Mouse (Mus musculus): ENCODE data around the gene Prkcb. TPM values are rescaled to one million over a fixed set of nuclear protein-coding genes. Genes with fewer than 3 reads are reported as not detected.

Gene Prkcb
- total and polyA plus RNA-seq, 3 experiments = 3.6 to 4.5 (median 3.8) TPM

- DNase-seq = no peak
- TF ChIP-seq CTCF (IDR thresholded peaks at IDR 0.05) (no peak), EP300 (IDR thresholded peaks at IDR 0.05; ENCODE audit: insufficient read depth, low read depth, low read length) (no peak), POLR2A (IDR thresholded peaks at IDR 0.05; ENCODE audit: insufficient read depth, low read depth, low read length) (no peak)
- intact Hi-C loops (cut with DNase I) = loop anchor here (10.0 kb wide), 1 partner anchor 198 kb away; the partner anchor contains the start of gene Cacng3
Observed at GRCm38 (mm10) chr7:122477118-122477517, 188.6 kb downstream of the Prkcb start.

GRCm38 (mm10) chr7:122477566-122478564, 189.3 kb downstream of the Prkcb start:
- Histone ChIP-seq H3K4me3 (no peak overlapping the region), H3K27me3 (ENCODE audit: control insufficient read depth, insufficient read depth, low read length) (peaks cover 2% of the 10 kb centered on the region; the same call in 1 of the 2 replicates), H3K27ac (no peak overlapping the region), H3K36me3 (ENCODE audit: control insufficient read depth, insufficient read depth, low read length) (no peaks in the 10 kb centered on the region), H3K9ac (ENCODE audit: low read depth, low read length) (no peak overlapping the region), H3K4me1 (ENCODE audit: control insufficient read depth, insufficient read depth, low read length) (no peaks in the 10 kb centered on the region), H3K79me2 (replicated peaks; ENCODE audit: control insufficient read depth, insufficient read depth, low read length) (no peaks in the 10 kb centered on the region)
- WGBS = 39% methylated on average over 21 of the region's 21 CpGs
- DNase-seq = no peak
- TF ChIP-seq POLR2A (IDR thresholded peaks at IDR 0.05; ENCODE audit: insufficient read depth, low read depth, low read length) = no peak
- no peak for TF ChIP-seq CTCF (IDR thresholded peaks at IDR 0.05)
- TF ChIP-seq EP300 (IDR thresholded peaks at IDR 0.05; ENCODE audit: insufficient read depth, low read depth, low read length) = no peak
- intact Hi-C loops (cut with DNase I) = loop anchor here (10.0 kb wide), 1 partner anchor 197 kb away; the partner anchor contains the start of gene Cacng3

More at GRCm38 (mm10) chr7:122477118-122477517, 188.6 kb downstream of the Prkcb start:
- no peak overlapping the region for H3K4me3 ChIP-seq
- whole genome bisulfite sequencing = 60% methylated on average over 7 of the region's 7 CpGs
- H3K4me1 ChIP-seq (ENCODE audit: control insufficient read depth, insufficient read depth, low read length) = peaks cover 4% of the 10 kb centered on the region; the same call in 1 of the 2 replicates
- H3K27ac ChIP-seq = no peak overlapping the region
- H3K27me3 ChIP-seq (ENCODE audit: control insufficient read depth, insufficient read depth, low read length) = peaks cover 2% of the 10 kb centered on the region; the same call in 1 of the 2 replicates
- no peaks in the 10 kb centered on the region for H3K36me3 ChIP-seq (ENCODE audit: control insufficient read depth, insufficient read depth, low read length)
- no peak overlapping the region for H3K9ac ChIP-seq (ENCODE audit: low read depth, low read length)
- H3K79me2 ChIP-seq (replicated peaks; ENCODE audit: control insufficient read depth, insufficient read depth, low read length) = no peaks in the 10 kb centered on the region

DNA sequence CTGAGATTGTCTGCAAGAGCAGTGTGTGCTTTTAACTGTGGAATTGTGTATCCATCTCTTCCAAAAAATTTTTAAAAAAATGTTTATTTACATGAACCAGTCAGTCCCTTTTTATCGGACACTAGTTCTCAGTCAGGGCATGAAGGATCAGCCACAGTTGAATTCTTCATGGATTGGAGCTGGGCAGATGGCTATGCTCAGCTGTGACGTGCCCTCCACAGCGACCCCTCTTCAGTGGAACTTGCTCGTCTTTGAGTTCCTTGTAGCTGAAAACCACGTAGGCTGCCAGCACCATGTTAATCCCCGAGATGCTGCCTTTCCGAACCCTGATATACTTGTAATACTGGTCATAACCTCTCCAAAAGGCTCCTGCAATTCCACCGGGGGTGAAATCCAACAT, 195.4 kb downstream of the Prkcb start:
- Histone ChIP-seq H3K79me2 (replicated peaks; ENCODE audit: control insufficient read depth, insufficient read depth, low read length) (no peaks in the 10 kb centered on the region), H3K4me3 (no peak overlapping the region), H3K27me3 (ENCODE audit: control insufficient read depth, insufficient read depth, low read length) (peaks cover 2% of the 10 kb centered on the region; the same call in 1 of the 2 replicates), H3K36me3 (ENCODE audit: control insufficient read depth, insufficient read depth, low read length) (no peaks in the 10 kb centered on the region), H3K27ac (no peak overlapping the region), H3K4me1 (ENCODE audit: control insufficient read depth, insufficient read depth, low read length) (no peaks in the 10 kb centered on the region), H3K9ac (ENCODE audit: low read depth, low read length) (no peak overlapping the region)
- DNase-seq = no peak
- WGBS = 69% methylated on average over 8 of the region's 8 CpGs
- TF ChIP-seq EP300 (IDR thresholded peaks at IDR 0.05; ENCODE audit: insufficient read depth, low read depth, low read length) (no peak), CTCF (IDR thresholded peaks at IDR 0.05) (no peak), POLR2A (IDR thresholded peaks at IDR 0.05; ENCODE audit: insufficient read depth, low read depth, low read length) (no peak)
- intact Hi-C loops (cut with DNase I) = no loop called here

GRCm38 (mm10) chr7:122487929-122488571, 199.5 kb downstream of the Prkcb start:
- WGBS = 72% methylated on average over 11 of the region's 11 CpGs
- Histone ChIP-seq H3K9ac (ENCODE audit: low read depth, low read length) (no peak overlapping the region), H3K4me3 (no peak overlapping the region), H3K79me2 (replicated peaks; ENCODE audit: control insufficient read depth, insufficient read depth, low read length) (no peaks in the 10 kb centered on the region), H3K4me1 (ENCODE audit: control insufficient read depth, insufficient read depth, low read length) (no peaks in the 10 kb centered on the region), H3K36me3 (ENCODE audit: control insufficient read depth, insufficient read depth, low read length) (no peaks in the 10 kb centered on the region), H3K27ac (no peak overlapping the region), H3K27me3 (ENCODE audit: control insufficient read depth, insufficient read depth, low read length) (no peaks in the 10 kb centered on the region)
- intact Hi-C loops (cut with DNase I) = no loop called here
- TF ChIP-seq CTCF (IDR thresholded peaks at IDR 0.05) = no peak
- TF ChIP-seq EP300 (IDR thresholded peaks at IDR 0.05; ENCODE audit: insufficient read depth, low read depth, low read length) = no peak
- DNase-seq = no peak

DNA sequence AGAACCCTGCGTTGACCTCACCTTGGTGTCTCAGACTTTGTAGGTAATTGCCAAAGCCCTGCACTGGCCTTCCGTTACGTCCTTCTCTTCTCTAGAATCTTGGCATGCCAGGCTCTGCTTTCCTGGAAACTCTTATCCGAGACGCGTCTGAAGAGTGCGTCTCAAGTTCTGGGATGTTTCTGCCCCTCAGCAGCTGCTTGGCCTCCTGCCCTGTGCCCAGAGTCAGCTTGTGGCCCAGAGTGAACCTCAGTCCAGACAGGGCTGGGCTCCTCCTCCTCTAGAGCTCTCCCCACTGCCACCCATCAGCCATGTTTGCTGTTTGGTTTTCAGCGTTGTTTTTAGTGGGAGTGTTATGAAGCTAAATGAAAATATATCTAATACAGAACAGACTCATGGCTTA, 203.5 kb downstream of the Prkcb start:
- intact Hi-C loops (cut with DNase I) = no loop called here
- Histone ChIP-seq H3K27ac (no peak overlapping the region), H3K4me3 (no peak overlapping the region), H3K36me3 (ENCODE audit: control insufficient read depth, insufficient read depth, low read length) (no peaks in the 10 kb centered on the region), H3K79me2 (replicated peaks; ENCODE audit: control insufficient read depth, insufficient read depth, low read length) (no peaks in the 10 kb centered on the region), H3K4me1 (ENCODE audit: control insufficient read depth, insufficient read depth, low read length) (peaks cover 2% of the 10 kb centered on the region; the same call in 1 of the 2 replicates), H3K9ac (ENCODE audit: low read depth, low read length) (no peak overlapping the region), H3K27me3 (ENCODE audit: control insufficient read depth, insufficient read depth, low read length) (no peaks in the 10 kb centered on the region)
- TF ChIP-seq POLR2A (IDR thresholded peaks at IDR 0.05; ENCODE audit: insufficient read depth, low read depth, low read length) (no peak), EP300 (IDR thresholded peaks at IDR 0.05; ENCODE audit: insufficient read depth, low read depth, low read length) (no peak), CTCF (IDR thresholded peaks at IDR 0.05) (no peak)
- DNase-seq = no peak
- 69% methylated on average over 8 of the region's 8 CpGs for WGBS

Data from heart, adult 2 months (tissue).